Mouse (Mus musculus): Measurements from ENCODE around the gene Gjb2.

DNA sequence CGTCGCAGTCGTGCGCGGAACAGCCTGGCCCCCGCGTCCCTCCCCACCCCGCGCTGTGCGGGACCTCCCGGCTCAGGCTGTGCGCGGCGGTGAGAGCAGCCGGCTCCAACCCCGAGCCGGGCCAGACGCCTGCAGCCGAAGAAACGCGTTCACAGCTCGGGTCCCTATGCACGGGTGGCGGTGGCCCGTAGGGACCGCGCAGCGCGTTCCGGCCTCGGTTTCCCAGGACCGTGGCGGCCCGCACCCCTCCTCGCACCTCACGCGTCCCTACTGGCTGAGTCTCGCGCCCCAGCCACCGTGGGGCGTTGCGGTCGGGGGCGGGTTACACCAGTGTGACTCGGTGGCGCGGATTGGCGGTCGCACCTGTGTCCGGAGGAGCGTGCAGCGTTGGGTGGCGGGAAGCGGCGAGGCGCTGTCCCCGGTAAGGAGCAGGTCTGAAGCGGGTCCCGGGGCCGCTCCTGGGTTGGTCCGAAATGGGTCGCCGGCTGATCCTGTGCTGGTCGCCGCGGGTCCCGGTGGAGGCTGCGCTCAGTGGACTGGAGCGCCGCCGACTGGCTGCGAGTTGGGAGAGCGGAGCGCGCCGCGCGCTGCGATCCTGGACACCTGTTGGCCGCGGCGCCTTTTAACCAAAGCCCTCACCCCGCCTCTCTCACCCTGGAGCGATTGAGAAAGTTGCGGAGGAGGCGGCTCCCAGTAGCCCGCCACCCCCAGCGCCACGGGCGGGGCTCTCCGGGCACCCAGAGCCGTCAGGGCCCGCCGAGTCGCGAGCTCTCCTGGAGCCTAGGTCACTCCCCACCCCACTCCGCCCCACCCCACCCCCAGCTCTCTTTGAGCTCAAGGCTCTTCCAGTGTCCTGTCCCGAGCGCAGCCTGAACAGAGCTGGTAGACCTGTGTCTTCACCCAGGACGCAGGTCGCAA is at the start of gene Gjb2:
- TF ChIP-seq POLR2A (IDR thresholded peaks at IDR 0.05; ENCODE audit: extremely low read depth, insufficient read depth, low read length): peak; percentile 98
- 0 out of 2 replicates have a peak, but pooled peaks have one; percentile 33 for TF ChIP-seq CTCF (IDR thresholded peaks at IDR 0.05; ENCODE audit: low read depth, low read length)
